Mouse (Mus musculus): ENCODE measurements around the gene Slc25a51. TPM values are rescaled to one million over a fixed set of nuclear protein-coding genes. Genes with fewer than 3 reads are reported as not detected.

The Slc25a51 gene
- polyA plus RNA-seq (2014; fragmentation: Nextera tagmentation; extraction: Ambion mirVana) = 82.5 and 84.3 TPM in 2 replicates

DNA sequence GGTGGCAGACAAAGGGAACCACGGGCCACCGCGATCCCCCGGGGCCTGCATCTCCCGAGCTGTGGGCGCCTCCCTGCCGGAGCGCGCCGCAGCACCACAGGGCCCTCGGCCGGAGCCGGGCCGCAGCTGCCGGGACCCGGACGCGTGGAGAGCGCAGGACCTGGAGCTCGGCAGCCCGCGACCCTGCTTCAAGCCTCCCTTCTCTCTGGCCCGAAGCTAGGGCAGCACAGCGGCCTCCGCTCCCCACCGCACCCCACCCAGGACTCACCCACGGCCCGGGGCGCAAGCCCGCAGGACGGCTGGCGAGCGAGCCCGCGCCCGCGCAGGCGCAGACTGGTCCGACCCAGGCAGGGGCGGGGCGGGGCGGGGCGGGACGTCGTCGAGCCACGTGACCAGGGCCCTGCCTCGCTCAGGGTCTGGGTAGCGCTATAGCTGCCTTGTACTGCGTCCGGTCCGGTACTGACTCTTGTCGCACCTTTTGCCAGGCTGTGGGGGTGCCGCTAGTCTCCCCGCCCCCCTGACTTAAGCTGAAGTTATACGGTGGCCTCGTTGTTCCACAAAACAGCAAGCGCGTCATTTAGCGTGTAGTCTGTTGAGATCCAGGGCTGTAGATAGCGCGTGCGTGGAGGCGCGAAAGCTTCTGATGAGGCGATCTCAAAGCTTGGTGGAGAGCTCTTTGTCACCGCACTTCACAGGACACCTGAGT is at the start of gene Slc25a51:
Gene Slc25a51, minus strand, starts transcription at position 340 of the 706 bp plus-strand sequence.
- WGBS = 1% methylated on average over 55 of the region's 67 CpGs
- Histone ChIP-seq H3K9ac (ENCODE audit: low read length) (peak within 1 kb of the TSS; percentile 99), H3K27me3 (replicated peaks; ENCODE audit: control insufficient read depth, insufficient read depth, low read length) (no peaks in the 10 kb centered on the region; the same call in 1 of the 2 replicates), H3K4me2 (ENCODE audit: low read length) (peak within 1 kb of the TSS; percentile 88), H3K4me3 (ENCODE audit: low read depth, low read length) (peak within 1 kb of the TSS; percentile 98), H3K9me3 (replicated peaks; ENCODE audit: control insufficient read depth, low read length) (no peaks in the 10 kb centered on the region), H3K36me3 (ENCODE audit: control insufficient read depth, insufficient read depth, low read length) (peaks cover 10% of the 10 kb centered on the region), H3K27ac (ENCODE audit: low read depth, low read length) (peak within 1 kb of the TSS; percentile 89), H3K4me1 (ENCODE audit: control insufficient read depth, insufficient read depth, low read length) (peaks cover 20% of the 10 kb centered on the region)
- peak; percentile 97 for ATAC-seq
- peak; percentile 94 for DNase-seq (ENCODE audit: low spot score)

DNA sequence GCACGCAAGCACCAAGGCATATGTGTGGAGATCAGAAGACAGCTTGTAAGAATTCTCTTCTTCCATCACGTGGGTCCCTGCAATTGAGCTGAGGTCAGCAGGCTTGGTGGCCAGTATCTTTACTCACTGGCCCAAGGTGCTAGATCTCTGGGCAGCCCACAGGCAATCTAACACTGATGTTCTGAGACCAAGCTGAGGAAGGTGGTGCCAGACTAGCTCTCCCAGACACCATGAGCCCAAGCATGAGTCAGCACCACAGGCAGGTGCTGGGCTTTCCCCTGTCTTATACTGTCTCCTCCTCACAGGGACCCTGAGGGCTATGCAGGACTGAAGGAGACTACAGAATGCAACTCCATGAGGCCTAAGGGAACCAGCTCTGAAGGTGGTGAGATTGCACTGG is 49.0 kb upstream of the Slc25a51 start:
- no peak overlapping the region for H3K27ac ChIP-seq (ENCODE audit: low read depth, low read length)
- no peaks in the 10 kb centered on the region for H3K27me3 ChIP-seq (replicated peaks; ENCODE audit: control insufficient read depth, insufficient read depth, low read length)
- H3K4me1 ChIP-seq (ENCODE audit: control insufficient read depth, insufficient read depth, low read length) = no peaks in the 10 kb centered on the region
- no peak overlapping the region for H3K4me3 ChIP-seq (ENCODE audit: low read depth, low read length)
- DNase-seq (ENCODE audit: low spot score) (no peak), ATAC-seq (no peak)
- WGBS = 94% methylated on average over 2 of the region's 2 CpGs
- H3K4me2 ChIP-seq (ENCODE audit: low read length) = no peak overlapping the region
- H3K9ac ChIP-seq (ENCODE audit: low read length) = no peak overlapping the region
- H3K9me3 ChIP-seq (replicated peaks; ENCODE audit: control insufficient read depth, low read length) = no peaks in the 10 kb centered on the region
- peaks cover 21% of the 10 kb centered on the region for H3K36me3 ChIP-seq (ENCODE audit: control insufficient read depth, insufficient read depth, low read length)

DNA sequence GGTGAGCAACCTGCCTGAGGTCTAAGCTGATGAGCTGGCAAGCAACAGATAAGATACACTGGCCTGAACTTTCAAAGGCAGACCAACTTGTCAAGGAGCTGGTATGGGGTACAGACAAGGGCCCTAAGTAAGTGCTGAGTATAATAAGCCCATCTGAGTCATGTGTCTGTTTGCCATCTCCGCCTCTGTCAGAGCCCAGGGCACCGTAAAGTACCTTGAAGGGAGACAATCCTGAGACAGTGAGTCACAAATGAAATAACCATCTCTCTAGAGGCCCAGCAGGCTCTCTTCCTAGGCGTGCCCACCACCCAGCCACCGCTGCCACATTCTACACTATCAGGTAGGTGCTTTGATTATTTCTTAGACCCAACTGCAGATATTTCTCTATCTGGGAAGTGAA is 46.4 kb upstream of the Slc25a51 start:
- H3K9me3 ChIP-seq (replicated peaks; ENCODE audit: control insufficient read depth, low read length) = no peaks in the 10 kb centered on the region
- WGBS = 90% methylated on average over 4 of the region's 4 CpGs
- H3K27me3 ChIP-seq (replicated peaks; ENCODE audit: control insufficient read depth, insufficient read depth, low read length) = no peaks in the 10 kb centered on the region
- H3K36me3 ChIP-seq (ENCODE audit: control insufficient read depth, insufficient read depth, low read length) = peaks cover 21% of the 10 kb centered on the region
- no peak for ATAC-seq
- 0 out of 2 replicates have a peak, but pooled peaks cover 4% of the 10 kb centered on the region for H3K4me1 ChIP-seq (ENCODE audit: control insufficient read depth, insufficient read depth, low read length)
- DNase-seq (ENCODE audit: low spot score) = no peak
- H3K4me3 ChIP-seq (ENCODE audit: low read depth, low read length) = no peak overlapping the region
- no peak overlapping the region for H3K27ac ChIP-seq (ENCODE audit: low read depth, low read length)
- no peak overlapping the region for H3K4me2 ChIP-seq (ENCODE audit: low read length)
- H3K9ac ChIP-seq (ENCODE audit: low read length) = no peak overlapping the region

- Histone ChIP-seq H3K27me3 (replicated peaks; ENCODE audit: control insufficient read depth, insufficient read depth, low read length) (no peaks in the 10 kb centered on the region), H3K27ac (ENCODE audit: low read depth, low read length) (no peak overlapping the region), H3K36me3 (ENCODE audit: control insufficient read depth, insufficient read depth, low read length) (peaks cover 21% of the 10 kb centered on the region), H3K9me3 (replicated peaks; ENCODE audit: control insufficient read depth, low read length) (no peaks in the 10 kb centered on the region), H3K4me3 (ENCODE audit: low read depth, low read length) (no peak overlapping the region), H3K4me2 (ENCODE audit: low read length) (no peak overlapping the region), H3K9ac (ENCODE audit: low read length) (no peak overlapping the region), H3K4me1 (ENCODE audit: control insufficient read depth, insufficient read depth, low read length) (peaks cover 16% of the 10 kb centered on the region; the same call in 1 of the 2 replicates)
- no peak for DNase-seq (ENCODE audit: low spot score)
- ATAC-seq = no peak
- WGBS = 68% methylated on average over 3 of the region's 3 CpGs
These were observed 44.8 kb upstream of the Slc25a51 start for GRCm38 (mm10) chr4:45453271-45453851.

DNA sequence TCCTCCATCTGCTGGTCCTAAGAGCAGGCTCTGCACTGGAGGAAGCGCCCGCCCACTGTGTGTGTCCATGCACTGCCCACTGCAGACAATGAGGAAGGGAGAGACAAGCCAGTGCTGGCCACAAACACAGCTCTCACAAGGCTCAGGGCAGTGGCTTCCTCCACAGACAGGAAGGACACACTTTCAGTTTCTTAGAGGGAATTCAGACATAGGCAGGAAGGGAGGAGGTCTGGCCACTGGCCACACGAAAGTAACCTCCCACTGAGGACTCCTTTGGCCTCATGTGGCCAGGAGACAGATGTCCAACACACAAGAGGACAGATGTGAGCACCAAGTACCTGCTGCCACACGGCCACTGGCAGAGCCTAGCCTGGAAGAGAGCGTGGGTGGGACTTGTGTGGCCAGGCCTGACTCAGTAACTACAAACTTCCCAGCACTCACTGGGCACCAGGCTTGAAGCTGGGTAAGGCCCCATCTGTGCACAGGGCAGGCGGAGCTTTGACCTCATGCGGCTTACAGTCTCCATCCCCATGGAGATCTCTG is 44.1 kb upstream of the Slc25a51 start:
- Histone ChIP-seq H3K4me1 (ENCODE audit: control insufficient read depth, insufficient read depth, low read length) (peaks cover 16% of the 10 kb centered on the region; the same call in 1 of the 2 replicates), H3K4me2 (ENCODE audit: low read length) (no peak overlapping the region), H3K27me3 (replicated peaks; ENCODE audit: control insufficient read depth, insufficient read depth, low read length) (no peaks in the 10 kb centered on the region), H3K4me3 (ENCODE audit: low read depth, low read length) (no peak overlapping the region), H3K9ac (ENCODE audit: low read length) (no peak overlapping the region), H3K36me3 (ENCODE audit: control insufficient read depth, insufficient read depth, low read length) (peaks cover 16% of the 10 kb centered on the region), H3K9me3 (replicated peaks; ENCODE audit: control insufficient read depth, low read length) (no peaks in the 10 kb centered on the region), H3K27ac (ENCODE audit: low read depth, low read length) (no peak overlapping the region)
- no peak for DNase-seq (ENCODE audit: low spot score)
- ATAC-seq = no peak
- WGBS = 79% methylated on average over 7 of the region's 7 CpGs

DNA sequence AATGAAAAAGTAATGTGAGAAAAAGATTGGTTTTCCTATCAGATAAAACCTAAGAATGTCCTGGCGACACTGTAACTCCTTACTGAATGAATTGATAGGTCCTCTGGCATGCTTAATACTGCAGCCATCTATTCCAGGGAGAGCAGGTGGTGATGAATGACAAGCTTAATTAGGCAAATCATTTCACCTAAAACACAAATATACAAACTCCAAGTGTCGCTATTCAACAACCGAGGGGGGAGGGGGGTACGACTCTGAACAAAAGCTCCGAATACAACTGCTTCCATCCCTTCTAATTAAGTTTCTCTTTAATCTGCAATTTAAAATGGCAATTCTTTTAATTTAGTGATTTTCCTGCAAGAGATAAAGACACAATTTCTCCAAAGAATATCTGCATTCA is 40.4 kb upstream of the Slc25a51 start:
- Histone ChIP-seq H3K4me2 (ENCODE audit: low read length) (no peak overlapping the region), H3K27me3 (replicated peaks; ENCODE audit: control insufficient read depth, insufficient read depth, low read length) (no peaks in the 10 kb centered on the region), H3K9ac (ENCODE audit: low read length) (no peak overlapping the region), H3K9me3 (replicated peaks; ENCODE audit: control insufficient read depth, low read length) (no peaks in the 10 kb centered on the region), H3K36me3 (ENCODE audit: control insufficient read depth, insufficient read depth, low read length) (peaks cover 32% of the 10 kb centered on the region), H3K4me1 (ENCODE audit: control insufficient read depth, insufficient read depth, low read length) (peaks cover 16% of the 10 kb centered on the region; the same call in 1 of the 2 replicates), H3K4me3 (ENCODE audit: low read depth, low read length) (no peak overlapping the region), H3K27ac (ENCODE audit: low read depth, low read length) (no peak overlapping the region)
- DNase-seq (ENCODE audit: low spot score) (peak; percentile 57), ATAC-seq (peak; percentile 35; the same call in 1 of the 2 replicates)
- 8% methylated on average over 5 of the region's 5 CpGs for WGBS

- WGBS = 78% methylated on average over 7 of the region's 7 CpGs
- Histone ChIP-seq H3K27me3 (replicated peaks; ENCODE audit: control insufficient read depth, insufficient read depth, low read length) (no peaks in the 10 kb centered on the region), H3K4me3 (ENCODE audit: low read depth, low read length) (no peak overlapping the region), H3K4me1 (ENCODE audit: control insufficient read depth, insufficient read depth, low read length) (peaks cover 16% of the 10 kb centered on the region; the same call in 1 of the 2 replicates), H3K36me3 (ENCODE audit: control insufficient read depth, insufficient read depth, low read length) (peaks cover 35% of the 10 kb centered on the region), H3K27ac (ENCODE audit: low read depth, low read length) (no peak overlapping the region), H3K9me3 (replicated peaks; ENCODE audit: control insufficient read depth, low read length) (no peaks in the 10 kb centered on the region), H3K4me2 (ENCODE audit: low read length) (no peak overlapping the region), H3K9ac (ENCODE audit: low read length) (no peak overlapping the region)
- DNase-seq (ENCODE audit: low spot score) (no peak), ATAC-seq (no peak)
These were observed 39.9 kb upstream of the Slc25a51 start for GRCm38 (mm10) chr4:45448481-45448880.

DNA sequence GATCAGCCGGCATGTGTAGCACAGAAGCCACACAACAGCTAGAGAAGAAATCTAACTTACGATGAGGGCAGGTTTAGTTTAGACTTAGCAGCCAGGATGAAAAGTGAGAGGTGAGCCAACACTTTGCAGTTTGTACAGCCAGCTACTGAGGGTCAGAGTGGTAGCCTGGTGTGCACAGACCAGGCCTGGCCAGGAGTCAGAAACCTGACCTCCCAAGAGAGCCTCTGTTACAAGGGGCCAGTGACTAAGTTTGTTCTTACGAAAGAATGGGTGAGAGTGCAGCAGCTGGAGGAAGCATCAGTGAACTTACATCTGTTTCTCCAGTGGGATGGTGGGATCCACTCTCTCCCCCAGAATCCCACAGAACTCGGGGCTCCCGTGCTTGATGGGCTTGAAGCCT is 38.6 kb upstream of the Slc25a51 start:
- Histone ChIP-seq H3K4me1 (ENCODE audit: control insufficient read depth, insufficient read depth, low read length) (peaks cover 16% of the 10 kb centered on the region; the same call in 1 of the 2 replicates), H3K9me3 (replicated peaks; ENCODE audit: control insufficient read depth, low read length) (no peaks in the 10 kb centered on the region), H3K27me3 (replicated peaks; ENCODE audit: control insufficient read depth, insufficient read depth, low read length) (no peaks in the 10 kb centered on the region), H3K4me3 (ENCODE audit: low read depth, low read length) (no peak overlapping the region), H3K27ac (ENCODE audit: low read depth, low read length) (no peak overlapping the region), H3K36me3 (ENCODE audit: control insufficient read depth, insufficient read depth, low read length) (peaks cover 43% of the 10 kb centered on the region), H3K4me2 (ENCODE audit: low read length) (no peak overlapping the region), H3K9ac (ENCODE audit: low read length) (no peak overlapping the region)
- 93% methylated on average over 5 of the region's 5 CpGs for WGBS
- DNase-seq (ENCODE audit: low spot score) (no peak), ATAC-seq (no peak)

- WGBS = 74% methylated on average over 3 of the region's 3 CpGs
- no peaks in the 10 kb centered on the region for H3K9me3 ChIP-seq (replicated peaks; ENCODE audit: control insufficient read depth, low read length)
- no peaks in the 10 kb centered on the region for H3K27me3 ChIP-seq (replicated peaks; ENCODE audit: control insufficient read depth, insufficient read depth, low read length)
- DNase-seq (ENCODE audit: low spot score) (no peak), ATAC-seq (no peak)
- peaks cover 12% of the 10 kb centered on the region; the same call in 1 of the 2 replicates for H3K4me1 ChIP-seq (ENCODE audit: control insufficient read depth, insufficient read depth, low read length)
- H3K36me3 ChIP-seq (ENCODE audit: control insufficient read depth, insufficient read depth, low read length) = peaks cover 48% of the 10 kb centered on the region
- H3K4me2 ChIP-seq (ENCODE audit: low read length) = no peak overlapping the region
- no peak overlapping the region for H3K4me3 ChIP-seq (ENCODE audit: low read depth, low read length)
- H3K27ac ChIP-seq (ENCODE audit: low read depth, low read length) = no peak overlapping the region
- no peak overlapping the region for H3K9ac ChIP-seq (ENCODE audit: low read length)
These were observed 36.7 kb upstream of the Slc25a51 start for GRCm38 (mm10) chr4:45445235-45445634.
